Mouse (Mus musculus): Measurements from ENCODE around the gene Ppl.

Gene Ppl

GRCm38 (mm10) chr16:5119845-5120244, 12.4 kb downstream of the Ppl start:
- no peak for DNase-seq

GRCm38 (mm10) chr16:5119385-5119784, 12.8 kb downstream of the Ppl start:
- no peak for DNase-seq

GRCm38 (mm10) chr16:5113582-5113981, 18.6 kb downstream of the Ppl start:
- no peak for DNase-seq

- DNase-seq: no peak
These were observed 19.1 kb downstream of the Ppl start for GRCm38 (mm10) chr16:5113002-5113550.

- DNase-seq: no peak
These were observed 21.2 kb downstream of the Ppl start for GRCm38 (mm10) chr16:5111021-5111420.

- no peak for DNase-seq
These were observed 22.3 kb downstream of the Ppl start for GRCm38 (mm10) chr16:5109877-5110276.

- DNase-seq: peak; percentile 82
These were observed 31.2 kb downstream of the Ppl start for GRCm38 (mm10) chr16:5101000-5101399.

- no peak for DNase-seq
These were observed 35.7 kb downstream of the Ppl start for GRCm38 (mm10) chr16:5096504-5096903.

GRCm38 (mm10) chr16:5093285-5093684, 38.9 kb downstream of the Ppl start:
- DNase-seq: no peak

GRCm38 (mm10) chr16:5089021-5089420, 43.2 kb downstream of the Ppl start:
- no peak for DNase-seq

- no peak for DNase-seq
These were observed 46.0 kb downstream of the Ppl start for GRCm38 (mm10) chr16:5086179-5086578.

GRCm38 (mm10) chr16:5085196-5085595, 47.0 kb downstream of the Ppl start:
- no peak for DNase-seq

GRCm38 (mm10) chr16:5074341-5074740, 57.9 kb downstream of the Ppl start:
- no peak for DNase-seq

GRCm38 (mm10) chr16:5071974-5072373, 60.2 kb downstream of the Ppl start:
- DNase-seq: no peak

GRCm38 (mm10) chr16:5070321-5070720, 61.9 kb downstream of the Ppl start:
- peak; percentile 18 for DNase-seq

GRCm38 (mm10) chr16:5063472-5063871, 68.7 kb downstream of the Ppl start:
- DNase-seq: no peak

- no peak for DNase-seq
These were observed 74.1 kb downstream of the Ppl start for GRCm38 (mm10) chr16:5058114-5058513.

- DNase-seq: peak; percentile 69
These were observed 81.7 kb downstream of the Ppl start for GRCm38 (mm10) chr16:5050251-5051110.

GRCm38 (mm10) chr16:5049774-5050234, 82.4 kb downstream of the Ppl start, which contains the start of the genes Glyr1 and Ubn1:
TSS of gene Glyr1 (minus strand) at chr16:5049863.
TSS of gene Ubn1 (plus strand) at chr16:5050057.
- DNase-seq: peak; percentile 99

GRCm38 (mm10) chr16:5049182-5049773, 82.9 kb downstream of the Ppl start:
- DNase-seq: no peak

GRCm38 (mm10) chr16:5045322-5045721, 86.9 kb downstream of the Ppl start:
- DNase-seq: no peak

- no peak for DNase-seq
These were observed 95.5 kb downstream of the Ppl start for GRCm38 (mm10) chr16:5036649-5037234.
